Mouse (Mus musculus) C2C12 (cell line): ENCODE measurements around the gene Grhl3. TPM values are rescaled to one million over a fixed set of nuclear protein-coding genes. Genes with fewer than 3 reads are reported as not detected.

ENCODE experiments used
- H3K27me3 ChIP-seq: one replicate; pipeline ENCODE4 v1.6.1; 2011; ENCODE audit not compliant: control insufficient read depth, insufficient read depth, insufficient read length
- H3K36me3 ChIP-seq: one replicate; pipeline ENCODE4 v1.6.1; 2011; ENCODE audit not compliant: control insufficient read depth, insufficient read depth
- H3K4me3 ChIP-seq: one replicate; pipeline ENCODE4 v1.5.1; 2011; ENCODE audit warnings: mild to moderate bottlenecking, control low read depth; ENCODE audit not compliant: poor library complexity, insufficient read depth, severe bottlenecking
- H3K79me2 ChIP-seq: one replicate; pipeline ENCODE4 v1.6.1; 2011; ENCODE audit not compliant: control insufficient read depth, insufficient read depth
- H3K79me3 ChIP-seq: one replicate; pipeline ENCODE4 v1.6.1; 2011; ENCODE audit warnings: low read depth, control low read depth
- H3ac ChIP-seq: one replicate; pipeline ENCODE3; 2011; ENCODE audit warnings: low read depth; ENCODE audit not compliant: control insufficient read depth, insufficient read length
- CEBPB ChIP-seq: IDR thresholded peaks from one replicate; pipeline ENCODE4 v1.6.1; 2011; ENCODE audit warnings: low read depth, mild to moderate bottlenecking, control low read depth, moderate library complexity
- CTCF ChIP-seq: IDR thresholded peaks from one replicate; pipeline ENCODE4 v1.5.1; 2011; ENCODE audit not compliant: control insufficient read depth, insufficient read depth, insufficient read length
- FOSL1 ChIP-seq: IDR thresholded peaks from one replicate; pipeline ENCODE4 v1.8.0; 2011; ENCODE audit warnings: mild to moderate bottlenecking, low read length; ENCODE audit not compliant: poor library complexity, insufficient read depth, severe bottlenecking
- MAX ChIP-seq: IDR thresholded peaks from one replicate; pipeline ENCODE4 v1.6.1; 2011; ENCODE audit warnings: mild to moderate bottlenecking, control low read depth
- MYOD1 ChIP-seq: IDR thresholded peaks from one replicate; pipeline ENCODE4 v1.6.1; 2011; ENCODE audit warnings: low read depth; ENCODE audit not compliant: control insufficient read depth, insufficient read length
- MYOG ChIP-seq: IDR thresholded peaks from one replicate; pipeline ENCODE4 v1.6.1; 2011; ENCODE audit not compliant: control insufficient read depth, insufficient read length; ENCODE audit errors: extremely low read depth
- USF1 ChIP-seq: IDR thresholded peaks from one replicate; pipeline ENCODE4 v1.6.1; 2011; ENCODE audit warnings: low read depth, mild to moderate bottlenecking, control low read depth, moderate library complexity
- polyA plus RNA-seq: library from polyadenylated mRNA; unstranded; fragments of >200 nt; fragmentation: generic; extraction: Trizol; gene quantifications from one replicate; pipeline ENCODE4 v1.2.1, GENCODE M21; 2012; ENCODE audit warnings: missing spikeins

The Grhl3 gene
- polyA plus RNA-seq, 1 experiment, result 0.49 TPM

DNA sequence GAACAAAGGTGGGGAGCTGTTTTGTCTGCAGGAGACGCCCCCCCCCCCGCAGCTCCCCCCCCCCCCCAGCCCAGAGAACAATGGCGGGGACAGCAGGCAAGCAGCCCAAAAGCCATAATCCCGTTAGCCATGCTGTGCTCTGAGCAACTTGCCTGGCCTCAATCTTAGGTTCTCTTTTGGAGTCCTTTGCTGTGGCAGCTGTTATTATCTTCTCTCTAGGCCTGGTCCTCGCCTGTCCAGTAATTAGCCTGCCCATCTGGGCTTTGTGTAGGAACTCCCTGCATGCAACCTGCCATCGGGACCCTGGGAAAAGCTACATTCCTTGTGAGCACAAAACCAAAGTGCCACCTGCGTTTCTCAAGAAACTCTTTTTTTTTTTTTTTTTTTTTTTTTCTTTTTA is 49.5 kb downstream of the Grhl3 start:
- no peaks in the 10 kb centered on the region for H3K27me3 ChIP-seq
- TF ChIP-seq MAX (no peak), MYOD1 (no peak), CEBPB (no peak), USF1 (no peak), CTCF (no peak), MYOG (no peak), FOSL1 (no peak)
- no peak overlapping the region for H3K4me3 ChIP-seq
- no peaks in the 10 kb centered on the region for H3K79me2 ChIP-seq
- H3K79me3 ChIP-seq, result no peaks in the 10 kb centered on the region
- H3K36me3 ChIP-seq, result no peaks in the 10 kb centered on the region
- no peak overlapping the region for H3ac ChIP-seq

DNA sequence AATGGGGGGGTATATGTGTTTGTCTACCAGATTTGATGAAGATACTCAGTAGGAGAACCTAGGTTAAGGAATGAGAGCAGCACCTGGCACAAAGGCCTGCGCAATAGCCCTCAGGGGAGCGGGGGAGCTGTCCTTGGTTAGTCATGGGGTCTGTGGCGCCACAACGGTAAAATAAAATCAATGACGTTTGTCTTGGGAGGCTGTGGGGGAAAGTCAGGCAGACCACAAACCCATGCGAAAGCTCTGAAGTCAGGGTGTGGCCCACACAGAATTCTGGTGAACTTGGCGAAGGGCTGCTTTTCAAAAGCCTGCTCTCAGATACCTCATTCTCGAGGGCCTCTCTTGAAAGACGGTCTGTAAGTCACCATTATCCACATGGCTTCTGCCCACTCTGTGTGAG is 53.0 kb downstream of the Grhl3 start:
- H3K4me3 ChIP-seq, result no peak overlapping the region
- no peaks in the 10 kb centered on the region for H3K79me2 ChIP-seq
- peak; percentile 43 for TF ChIP-seq MYOD1
- TF ChIP-seq CEBPB, result peak; percentile 29
- TF ChIP-seq MAX, result no peak

DNA sequence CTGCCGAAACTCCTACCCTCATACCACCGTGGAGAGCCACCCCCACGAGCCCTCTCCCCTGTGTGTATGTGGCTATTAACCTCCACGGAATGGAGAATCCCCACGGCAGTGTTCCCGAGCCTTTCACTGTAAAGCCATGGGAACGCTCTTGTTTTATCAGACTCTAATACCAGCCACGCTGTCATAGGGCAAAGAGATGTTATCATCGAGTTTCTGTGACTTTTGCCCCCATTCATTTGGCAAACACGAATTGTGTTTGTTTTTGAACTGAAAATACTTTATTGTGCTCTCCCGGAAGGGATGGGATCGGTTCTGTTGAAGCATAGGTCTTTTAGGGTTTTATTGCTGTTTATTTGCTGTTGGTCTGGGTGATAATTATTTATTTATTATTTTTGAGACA is 55.3 kb downstream of the Grhl3 start:
- Histone ChIP-seq H3K4me3 (no peak overlapping the region), H3K79me2 (no peaks in the 10 kb centered on the region), H3K36me3 (no peaks in the 10 kb centered on the region), H3K27me3 (no peaks in the 10 kb centered on the region), H3ac (no peak overlapping the region), H3K79me3 (no peaks in the 10 kb centered on the region)
- no peak for TF ChIP-seq MYOG

More for the DNA sequence above, 53.0 kb downstream of the Grhl3 start:
- no peak overlapping the region for H3ac ChIP-seq
- H3K27me3 ChIP-seq, result no peaks in the 10 kb centered on the region
- no peaks in the 10 kb centered on the region for H3K36me3 ChIP-seq
- no peaks in the 10 kb centered on the region for H3K79me3 ChIP-seq

DNA sequence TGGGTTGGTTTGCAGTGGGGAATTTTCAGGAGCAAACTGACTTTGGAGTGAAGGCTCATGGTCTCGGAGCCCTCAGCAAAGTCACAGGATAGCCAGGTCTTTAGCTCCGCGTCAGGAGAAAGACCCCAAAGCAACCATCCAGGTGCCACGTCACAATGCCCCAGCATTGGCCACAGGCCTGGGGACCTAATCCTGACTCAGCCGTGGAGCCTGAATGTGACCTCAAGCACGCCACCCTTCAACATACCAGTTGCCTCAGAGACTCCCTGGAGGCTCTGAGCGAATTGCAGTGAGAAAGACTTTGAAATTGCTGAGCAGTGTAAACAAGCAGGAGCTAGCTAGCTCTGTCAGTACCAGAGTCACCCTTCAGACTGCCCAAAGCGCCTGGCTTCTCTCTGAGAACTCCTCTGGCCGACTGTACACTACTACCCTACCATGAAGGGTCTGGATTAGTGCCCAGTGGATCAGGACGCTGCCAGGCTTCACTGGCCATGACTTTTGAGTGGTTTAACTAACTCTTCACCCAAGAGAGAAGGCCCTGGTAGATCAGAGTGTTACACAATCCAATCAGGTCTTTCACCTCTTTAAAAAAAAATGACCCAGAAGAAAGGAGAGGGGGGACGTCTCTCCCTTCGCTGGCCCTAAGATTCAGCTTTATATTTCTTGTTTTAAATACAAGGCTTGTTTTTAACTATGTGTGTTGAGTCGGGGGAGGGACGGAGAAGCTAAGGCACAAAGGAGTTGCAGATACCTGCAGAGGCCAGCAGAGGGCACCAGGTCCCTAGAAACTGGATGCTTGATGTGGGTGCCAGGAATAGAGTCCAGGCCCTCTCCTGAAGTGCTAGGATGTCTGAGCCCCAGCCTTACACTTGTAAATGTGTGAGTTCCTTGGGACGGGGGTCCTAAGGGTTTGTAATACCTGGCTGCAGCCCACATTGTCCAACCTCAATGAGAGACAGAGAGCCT is 56.8 kb downstream of the Grhl3 start:
- H3K79me3 ChIP-seq, result no peaks in the 10 kb centered on the region
- H3K36me3 ChIP-seq, result no peaks in the 10 kb centered on the region
- H3K4me3 ChIP-seq, result no peak overlapping the region
- no peaks in the 10 kb centered on the region for H3K27me3 ChIP-seq
- TF ChIP-seq CTCF (peak; percentile 67), MYOD1 (no peak)
- H3K79me2 ChIP-seq, result no peaks in the 10 kb centered on the region
- no peak overlapping the region for H3ac ChIP-seq

DNA sequence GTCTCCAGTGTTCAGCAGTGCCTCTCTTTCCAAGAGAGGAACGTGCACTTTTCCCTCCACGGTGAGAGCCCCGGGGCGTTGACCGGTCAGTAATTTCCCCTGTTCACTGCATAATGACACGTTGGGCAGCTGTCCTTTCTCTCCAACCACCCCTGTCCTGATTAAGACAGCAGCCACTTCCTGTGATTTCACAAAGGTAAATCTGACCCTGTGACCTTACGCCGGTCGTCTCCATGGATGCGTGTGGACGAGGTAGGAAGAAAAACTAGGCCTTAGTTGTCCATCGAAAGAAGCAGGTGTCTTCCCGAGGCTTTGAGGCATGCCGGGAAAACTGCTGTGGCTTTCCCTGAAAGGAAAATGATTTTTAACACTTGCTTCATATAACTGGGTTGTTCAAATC is 58.5 kb downstream of the Grhl3 start:
- Histone ChIP-seq H3K27me3 (no peaks in the 10 kb centered on the region), H3K79me3 (no peaks in the 10 kb centered on the region), H3K79me2 (no peaks in the 10 kb centered on the region), H3ac (no peak overlapping the region), H3K4me3 (no peak overlapping the region), H3K36me3 (no peaks in the 10 kb centered on the region)
- no peak for TF ChIP-seq CTCF
- TF ChIP-seq MYOG, result no peak
- no peak for TF ChIP-seq FOSL1
- TF ChIP-seq MYOD1, result no peak
- TF ChIP-seq CEBPB, result no peak
- TF ChIP-seq USF1, result no peak
- TF ChIP-seq MAX, result no peak

DNA sequence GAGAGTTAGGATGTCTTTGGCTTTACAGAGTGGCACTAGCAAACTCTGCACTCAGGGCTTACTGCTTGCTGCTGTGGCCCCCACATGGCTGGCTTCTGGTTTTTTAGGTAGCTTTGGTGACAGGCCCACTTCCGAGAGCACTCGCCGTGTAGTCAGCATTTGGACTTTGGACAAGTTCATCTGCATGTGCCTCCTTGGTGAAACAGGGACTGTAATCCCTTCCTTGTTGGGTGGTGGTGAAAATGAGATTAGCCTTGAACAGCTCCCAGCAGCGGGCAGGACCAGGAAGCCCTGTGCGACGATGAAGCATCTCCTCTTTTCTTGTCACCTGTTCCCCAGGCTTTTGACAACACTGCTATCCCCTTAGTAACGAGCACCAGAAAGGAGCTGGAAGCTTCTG is 59.6 kb downstream of the Grhl3 start:
- Histone ChIP-seq H3K27me3 (no peaks in the 10 kb centered on the region), H3K79me3 (no peaks in the 10 kb centered on the region), H3K36me3 (no peaks in the 10 kb centered on the region), H3K4me3 (no peak overlapping the region), H3ac (no peak overlapping the region), H3K79me2 (no peaks in the 10 kb centered on the region)
- no peak for TF ChIP-seq MYOD1
- TF ChIP-seq FOSL1, result no peak
- TF ChIP-seq CTCF, result no peak
- no peak for TF ChIP-seq USF1
- TF ChIP-seq CEBPB, result no peak
- no peak for TF ChIP-seq MAX
- TF ChIP-seq MYOG, result no peak
